In the genomic region with DNA sequence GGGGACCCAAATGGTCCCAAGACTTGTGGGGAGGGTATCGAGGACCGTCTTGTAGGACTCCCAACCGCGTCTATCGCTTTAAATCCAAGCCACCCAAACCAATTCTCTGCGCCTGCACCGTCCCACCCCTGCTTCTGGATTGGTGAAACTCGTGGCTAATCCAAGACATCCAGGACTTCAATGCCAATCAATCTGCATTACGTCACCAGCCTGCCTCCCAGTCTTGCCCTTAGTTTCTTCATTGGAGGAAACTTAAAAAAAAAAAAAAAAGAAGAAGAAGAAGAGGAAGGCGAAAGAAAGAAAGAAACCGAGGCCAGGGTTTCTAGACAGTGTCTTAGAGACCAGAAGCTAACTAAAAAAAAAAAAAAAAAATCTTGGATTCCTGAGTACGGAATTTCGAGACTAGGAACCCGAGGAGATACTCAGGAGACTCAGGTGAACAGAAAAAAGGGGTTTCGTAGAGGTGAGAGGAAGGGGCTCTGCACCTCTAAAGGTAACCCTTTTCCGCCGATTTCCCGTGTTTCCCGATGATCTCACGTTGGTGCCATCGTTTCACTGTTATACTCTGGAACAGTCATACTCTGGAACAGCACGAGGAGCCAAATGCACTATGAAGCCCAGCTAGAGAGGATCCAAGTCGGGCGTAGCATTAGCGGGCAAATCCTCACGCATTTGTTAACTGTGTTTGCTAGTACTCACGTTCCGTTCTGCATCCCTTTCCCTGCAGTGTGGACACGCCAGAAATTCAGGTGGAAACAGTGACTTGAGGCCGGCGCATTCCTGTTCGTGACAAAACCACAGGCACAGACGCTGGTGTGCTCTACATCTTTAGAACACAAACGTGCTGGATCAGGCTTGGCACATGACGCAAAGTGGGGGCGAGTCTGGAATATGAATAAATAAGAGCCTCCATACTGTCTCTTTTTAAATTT, we compare ENCODE assay signal across 8 mouse cellular contexts. TPM values are rescaled to one million over a fixed set of nuclear protein-coding genes. Genes with fewer than 3 reads are reported as not detected.
DNase-seq lines count a peak whose midpoint lies in the region; ATAC-seq lines count a peak whose summit lies in the region.

A gene (minus strand): TSS at position 75 of the 932 bp plus-strand sequence.

- 3% methylated on average over 36 of the region's 36 CpGs for WGBS in hindbrain, embryonic 11.5 days
- under 1% methylated on average over 36 of the region's 36 CpGs for WGBS in lung, embryonic 16.5 days

- no peaks in the 10 kb centered on the region; the same call in 1 of the 2 replicates for H3K4me1 ChIP-seq in hindbrain, embryonic 11.5 days (replicated peaks; ENCODE audit: control insufficient read depth, insufficient read depth, low read length)
- H3K4me1 ChIP-seq in lung, embryonic 16.5 days (replicated peaks; ENCODE audit: control insufficient read depth, insufficient read depth, low read length): peaks cover 19% of the 10 kb centered on the region

- peak within 1 kb of the TSS; percentile 91 for H3K4me2 ChIP-seq in hindbrain, embryonic 11.5 days (replicated peaks; ENCODE audit: low read depth, low read length)
- peak within 1 kb of the TSS; percentile 78 for H3K4me2 ChIP-seq in lung, embryonic 16.5 days (ENCODE audit: low read depth, low read length)

- H3K27me3 ChIP-seq in hindbrain, embryonic 11.5 days (ENCODE audit: control insufficient read depth, insufficient read depth, low read length): no peaks in the 10 kb centered on the region
- no peaks in the 10 kb centered on the region; the same call in 1 of the 2 replicates for H3K27me3 ChIP-seq in lung, embryonic 16.5 days (ENCODE audit: control insufficient read depth, insufficient read depth, low read depth, low read length)

- peaks cover 15% of the 10 kb centered on the region for H3K36me3 ChIP-seq in hindbrain, embryonic 11.5 days (ENCODE audit: control insufficient read depth, insufficient read depth, low read length)
- H3K36me3 ChIP-seq in lung, embryonic 16.5 days (ENCODE audit: control insufficient read depth, insufficient read depth, low read length): peaks cover 31% of the 10 kb centered on the region

- H3K9ac ChIP-seq in hindbrain, embryonic 11.5 days (ENCODE audit: low read depth, low read length): peak within 1 kb of the TSS; percentile 74
- peak within 1 kb of the TSS; percentile 85 for H3K9ac ChIP-seq in lung, embryonic 16.5 days (ENCODE audit: low read length)

- no peaks in the 10 kb centered on the region for H3K9me3 ChIP-seq in hindbrain, embryonic 11.5 days (ENCODE audit: control insufficient read depth, low read length)
- H3K9me3 ChIP-seq in lung, embryonic 16.5 days (ENCODE audit: control insufficient read depth, low read length): no peaks in the 10 kb centered on the region

- H3K27ac ChIP-seq in hindbrain, embryonic 11.5 days (ENCODE audit: low read depth, low read length): peak within 1 kb of the TSS; percentile 79
- peak within 1 kb of the TSS; percentile 95 for H3K27ac ChIP-seq in lung, embryonic 16.5 days (ENCODE audit: low read length)

- peak; percentile 99 for DNase-seq in R1 (ENCODE audit: low read depth, low spot score)
- DNase-seq in cerebellum, postnatal 10 days: peak; percentile 94 to 95
- DNase-seq in frontal cortex, adult 2 months (ENCODE audit: extremely low spot score in 1 of 2, low spot score in 1 of 2): peak; percentile 97
- peak; percentile 90 for DNase-seq in hindbrain, embryonic 11.5 days (ENCODE audit: low spot score)
- peak; percentile 97 for DNase-seq in layer of hippocampus, adult 9-11 months
- DNase-seq in ovary, postnatal 10 days (ENCODE audit: low spot score): peak; percentile 53
- peak; percentile 76 for DNase-seq in thymus, postnatal 0 days (ENCODE audit: low spot score)

- peak within 1 kb of the TSS; percentile 53 for H3K4me3 ChIP-seq in hindbrain, embryonic 11.5 days (ENCODE audit: low read depth, low read length)
- H3K4me3 ChIP-seq in lung, embryonic 16.5 days (ENCODE audit: low read length): peak within 1 kb of the TSS; percentile 82

- peak; percentile 91 for ATAC-seq in hindbrain, embryonic 11.5 days (ENCODE audit: low FRiP score)
- peak; percentile 95 for ATAC-seq in lung, embryonic 16.5 days (ENCODE audit: low read depth)

RNA-seq across cellular contexts. Expression of the gene that starts here (rescaled TPM):
- 89.9 and 91.7 TPM in 2 replicates for polyA plus RNA-seq in frontal cortex, adult 2 months (2012; rRNA removed)
- polyA plus RNA-seq in hindbrain, embryonic 11.5 days (2014; fragmentation: Nextera tagmentation; extraction: Ambion mirVana): 111 and 140 TPM in 2 replicates
- 165 and 169 TPM in 2 replicates for polyA plus RNA-seq in lung, embryonic 16.5 days (2015; fragmentation: Nextera tagmentation; extraction: Ambion mirVana)
- polyA plus RNA-seq in thymus, postnatal 0 days (2015; fragmentation: Nextera tagmentation; extraction: Ambion mirVana): 49.9 and 60.5 TPM in 2 replicates

Comparison
In these comparisons a context has a peak if more than half of its experiments do, and no peak if none do; other contexts are left out.
1. Peak in every context shown above with its lines: DNase-seq, ATAC-seq, H3K4me3 ChIP-seq and H3K27ac ChIP-seq.